Mouse (Mus musculus) liver, embryonic 13.5 days (tissue): Measurements from ENCODE around the gene Myoz1. TPM values are rescaled to one million over a fixed set of nuclear protein-coding genes. Genes with fewer than 3 reads are reported as not detected.

ENCODE experiments used
- ATAC-seq: fragments of 200-750 bp; cut with Nextera tagmentation; 2 replicates; pipeline ENCODE4 v1.8.0; 2017; ENCODE audit warnings: low read depth, mild to moderate bottlenecking, moderate number of reproducible peaks, moderate library complexity
- DNase-seq: peaks from one replicate; pipeline ENCODE4 v3.0.0; 2022
- H3K27ac ChIP-seq: fragments of 300-500 bp; sonication (generic); 2 replicates; pipeline ENCODE4 v1.5.1; 2015; ENCODE audit warnings: moderate library complexity, mild to moderate bottlenecking, inconsistent platforms
- H3K27me3 ChIP-seq: fragments of 300-500 bp; sonication (generic); 2 replicates; pipeline ENCODE4 v1.6.1; 2015; ENCODE audit warnings: mild to moderate bottlenecking, inconsistent platforms
- H3K36me3 ChIP-seq: fragments of 300-500 bp; sonication (generic); 2 replicates; pipeline ENCODE4 v1.6.1; 2015; ENCODE audit warnings: mild to moderate bottlenecking, inconsistent platforms
- H3K4me1 ChIP-seq: fragments of 300-500 bp; sonication (generic); replicated peaks from 2 replicates; pipeline ENCODE4 v1.6.1; 2015; ENCODE audit warnings: inconsistent platforms
- H3K4me2 ChIP-seq: fragments of 300-500 bp; sonication (generic); 2 replicates; pipeline ENCODE4 v1.6.1; 2015; ENCODE audit warnings: inconsistent platforms, mild to moderate bottlenecking, moderate library complexity
- H3K4me3 ChIP-seq: fragments of 300-500 bp; sonication (generic); replicated peaks from 2 replicates; pipeline ENCODE4 v1.5.1; 2015; ENCODE audit warnings: mild to moderate bottlenecking, inconsistent platforms
- H3K9ac ChIP-seq: fragments of 300-500 bp; sonication (generic); 2 replicates; pipeline ENCODE4 v1.6.1; 2015; ENCODE audit warnings: mild to moderate bottlenecking, inconsistent platforms
- H3K9me3 ChIP-seq: fragments of 300-500 bp; sonication (generic); replicated peaks from 2 replicates; pipeline ENCODE4 v1.6.1; 2016; ENCODE audit warnings: inconsistent platforms
- WGBS: fragments of 180-500 bp; shearing (Covaris S2); methylation state at CpG from one replicate; pipeline ENCODE4 v1.1.7; 2015; ENCODE audit not compliant: insufficient replicate concordance; 5-methylcytosine and 5-hydroxymethylcytosine counted together
- polyA plus RNA-seq: library from polyadenylated mRNA; unstranded; fragments of >200 nt; fragmentation: Nextera tagmentation; extraction: Ambion mirVana; gene quantifications from 2 replicates; pipeline ENCODE4 v1.2.1, GENCODE M21; 2015

Myoz1 gene
- polyA plus RNA-seq, 1 experiment from 2014 or later = 0.29 TPM

- peaks cover 7% of the 10 kb centered on the region; the same call in 1 of the 2 replicates for H3K4me1 ChIP-seq
- no peak within 1 kb of the TSS for H3K4me3 ChIP-seq
- H3K36me3 ChIP-seq = no peaks in the 10 kb centered on the region
- H3K4me2 ChIP-seq = no peak within 1 kb of the TSS
- peaks cover 65% of the 10 kb centered on the region for H3K27me3 ChIP-seq
- ATAC-seq (no peak), DNase-seq (no peak)
- no peak within 1 kb of the TSS for H3K27ac ChIP-seq
- H3K9ac ChIP-seq = no peak within 1 kb of the TSS
- no peaks in the 10 kb centered on the region for H3K9me3 ChIP-seq
- WGBS = 58% methylated on average over 8 of the region's 8 CpGs
These were observed 11.9 kb upstream of the Myoz1 start, which contains the start of gene Synpo2l for GRCm38 (mm10) chr14:20668154-20668810. Gene Synpo2l, minus strand, starts transcription at chr14:20668354.

GRCm38 (mm10) chr14:20667469-20667868 is 11.1 kb upstream of the Myoz1 start:
- Histone ChIP-seq H3K4me3 (no peak overlapping the region), H3K4me2 (no peak overlapping the region), H3K9me3 (no peaks in the 10 kb centered on the region), H3K27me3 (peaks cover 73% of the 10 kb centered on the region), H3K36me3 (no peaks in the 10 kb centered on the region), H3K4me1 (peaks cover 5% of the 10 kb centered on the region; the same call in 1 of the 2 replicates), H3K27ac (no peak overlapping the region), H3K9ac (no peak overlapping the region)
- DNase-seq (no peak), ATAC-seq (no peak)
- 67% methylated on average over 1 of the region's 1 CpGs for WGBS

- ATAC-seq (no peak), DNase-seq (no peak)
- Histone ChIP-seq H3K9ac (no peak overlapping the region), H3K27ac (no peak overlapping the region), H3K4me2 (no peak overlapping the region), H3K36me3 (no peaks in the 10 kb centered on the region), H3K4me3 (no peak overlapping the region), H3K27me3 (peaks cover 77% of the 10 kb centered on the region), H3K4me1 (peaks cover 16% of the 10 kb centered on the region), H3K9me3 (no peaks in the 10 kb centered on the region)
- 30% methylated on average over 3 of the region's 3 CpGs for WGBS
These were observed 8.1 kb upstream of the Myoz1 start for GRCm38 (mm10) chr14:20664436-20664835.

GRCm38 (mm10) chr14:20663601-20664000 is 7.3 kb upstream of the Myoz1 start:
- no peaks in the 10 kb centered on the region for H3K36me3 ChIP-seq
- H3K27ac ChIP-seq = no peak overlapping the region
- ATAC-seq (no peak), DNase-seq (no peak)
- H3K4me2 ChIP-seq = no peak overlapping the region
- H3K4me3 ChIP-seq = no peak overlapping the region
- H3K4me1 ChIP-seq = peaks cover 16% of the 10 kb centered on the region
- H3K27me3 ChIP-seq = peaks cover 70% of the 10 kb centered on the region
- WGBS = 50% methylated on average over 2 of the region's 2 CpGs
- H3K9ac ChIP-seq = no peak overlapping the region
- H3K9me3 ChIP-seq = no peaks in the 10 kb centered on the region

- DNase-seq (no peak), ATAC-seq (no peak)
- no peak overlapping the region for H3K9ac ChIP-seq
- H3K4me1 ChIP-seq = peaks cover 19% of the 10 kb centered on the region
- no peak overlapping the region for H3K4me2 ChIP-seq
- H3K36me3 ChIP-seq = no peaks in the 10 kb centered on the region
- peaks cover 62% of the 10 kb centered on the region for H3K27me3 ChIP-seq
- H3K27ac ChIP-seq = no peak overlapping the region
- no peak overlapping the region for H3K4me3 ChIP-seq
- WGBS = 71% methylated on average over 3 of the region's 3 CpGs
- no peaks in the 10 kb centered on the region for H3K9me3 ChIP-seq
These were observed 6.4 kb upstream of the Myoz1 start for GRCm38 (mm10) chr14:20662740-20663139.

- Histone ChIP-seq H3K36me3 (no peaks in the 10 kb centered on the region), H3K4me3 (peak overlapping the region; percentile 65), H3K4me2 (peak overlapping the region; percentile 86), H3K9me3 (no peaks in the 10 kb centered on the region), H3K4me1 (peaks cover 19% of the 10 kb centered on the region), H3K27ac (peak overlapping the region; percentile 47), H3K9ac (peak overlapping the region; percentile 67), H3K27me3 (peaks cover 55% of the 10 kb centered on the region)
- ATAC-seq = peak; percentile 18; the same call in 1 of the 2 replicates
- 17% methylated on average over 18 of the region's 19 CpGs for WGBS
- DNase-seq = no peak
These were observed 5.5 kb upstream of the Myoz1 start for GRCm38 (mm10) chr14:20661661-20662331.

- peaks cover 47% of the 10 kb centered on the region for H3K27me3 ChIP-seq
- H3K4me1 ChIP-seq = peaks cover 19% of the 10 kb centered on the region
- H3K4me3 ChIP-seq = peak overlapping the region; percentile 65
- H3K4me2 ChIP-seq = peak overlapping the region; percentile 86
- H3K27ac ChIP-seq = peak overlapping the region; percentile 47
- no peaks in the 10 kb centered on the region for H3K36me3 ChIP-seq
- H3K9me3 ChIP-seq = no peaks in the 10 kb centered on the region
- 2% methylated on average over 52 of the region's 52 CpGs for WGBS
- peak; percentile 89 for DNase-seq
- peak overlapping the region; percentile 75 for H3K9ac ChIP-seq
- ATAC-seq = peak; percentile 84
These were observed 4.7 kb upstream of the Myoz1 start for GRCm38 (mm10) chr14:20660827-20661660.

- ATAC-seq = no peak
- no peak overlapping the region for H3K9ac ChIP-seq
- H3K4me2 ChIP-seq = no peak overlapping the region
- H3K4me1 ChIP-seq = peaks cover 19% of the 10 kb centered on the region
- WGBS = 94% methylated on average over 7 of the region's 7 CpGs
- H3K27ac ChIP-seq = no peak overlapping the region
- no peak for DNase-seq
- H3K27me3 ChIP-seq = peaks cover 37% of the 10 kb centered on the region
- H3K9me3 ChIP-seq = no peaks in the 10 kb centered on the region
- no peak overlapping the region for H3K4me3 ChIP-seq
- no peaks in the 10 kb centered on the region for H3K36me3 ChIP-seq
These were observed 3.3 kb upstream of the Myoz1 start for GRCm38 (mm10) chr14:20659687-20660086.

GRCm38 (mm10) chr14:20658902-20659301 is 2.6 kb upstream of the Myoz1 start:
- WGBS = 76% methylated on average over 6 of the region's 6 CpGs
- H3K27me3 ChIP-seq = peaks cover 29% of the 10 kb centered on the region
- H3K9ac ChIP-seq = no peak overlapping the region
- no peak for ATAC-seq
- peaks cover 19% of the 10 kb centered on the region for H3K4me1 ChIP-seq
- no peaks in the 10 kb centered on the region for H3K9me3 ChIP-seq
- no peak overlapping the region for H3K27ac ChIP-seq
- H3K4me2 ChIP-seq = no peak overlapping the region
- H3K36me3 ChIP-seq = no peaks in the 10 kb centered on the region
- H3K4me3 ChIP-seq = no peak overlapping the region
- no peak for DNase-seq

GRCm38 (mm10) chr14:20658326-20658725 is 2.0 kb upstream of the Myoz1 start:
- ATAC-seq (no peak), DNase-seq (no peak)
- H3K27ac ChIP-seq = no peak overlapping the region

GRCm38 (mm10) chr14:20655731-20656130 is 609 bp downstream of the Myoz1 start:
- Histone ChIP-seq H3K27ac (no peak overlapping the region), H3K36me3 (no peaks in the 10 kb centered on the region)
- WGBS = 61% methylated on average over 9 of the region's 9 CpGs

More at GRCm38 (mm10) chr14:20658326-20658725, 2.0 kb upstream of the Myoz1 start:
- Histone ChIP-seq H3K4me2 (no peak overlapping the region), H3K27me3 (peaks cover 23% of the 10 kb centered on the region), H3K9ac (no peak overlapping the region), H3K4me3 (no peak overlapping the region), H3K4me1 (peaks cover 19% of the 10 kb centered on the region), H3K9me3 (no peaks in the 10 kb centered on the region), H3K36me3 (no peaks in the 10 kb centered on the region)

More at GRCm38 (mm10) chr14:20655731-20656130, 609 bp downstream of the Myoz1 start:
- H3K4me3 ChIP-seq = no peak overlapping the region
- peaks cover 8% of the 10 kb centered on the region; the same call in 1 of the 2 replicates for H3K4me1 ChIP-seq
- DNase-seq (no peak), ATAC-seq (no peak)
- no peak overlapping the region for H3K4me2 ChIP-seq
- no peaks in the 10 kb centered on the region for H3K27me3 ChIP-seq
- no peaks in the 10 kb centered on the region for H3K9me3 ChIP-seq
- no peak overlapping the region for H3K9ac ChIP-seq
